11 mouse cellular contexts compared by ENCODE assay signal in the genomic region with DNA sequence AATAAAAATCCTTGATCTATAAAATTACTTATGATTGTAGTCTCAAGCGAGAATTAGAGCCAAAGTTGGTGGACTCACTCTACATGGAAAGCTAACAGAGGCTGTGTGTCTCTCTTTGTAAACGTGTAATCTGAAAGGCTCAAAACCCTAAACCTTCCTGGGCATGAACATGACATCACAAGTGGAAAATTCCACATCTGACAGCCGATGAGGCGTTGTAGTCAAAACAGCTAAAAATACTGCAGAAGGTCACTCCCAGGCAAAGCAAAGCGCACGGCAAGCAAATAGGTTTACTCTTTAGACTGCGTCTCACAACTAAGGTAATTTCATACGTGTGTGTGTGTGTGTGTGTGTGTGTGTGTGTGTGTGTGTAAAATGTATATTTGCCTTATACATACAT. TPM values are rescaled to one million over a fixed set of nuclear protein-coding genes. Genes with fewer than 3 reads are reported as not detected.
DNase-seq lines count a peak whose midpoint lies in the region; ATAC-seq and TF ChIP-seq lines count a peak whose summit lies in the region.
"Had no signal": no experiment of that assay in that cellular context is flagged by ENCODE, and none has a peak within 500 bp of the region (broad histone marks: within the 10 kb centered on the region; RNA-seq: fewer than 3 reads in every experiment).

No protein-coding gene starts in this region.

- H3K4me1 ChIP-seq in cerebellum, adult 2 months (ENCODE audit: control insufficient read depth, insufficient read depth, low read length), result peaks cover 7% of the 10 kb centered on the region
- peaks cover 4% of the 10 kb centered on the region; the same call in 1 of the 2 replicates for H3K4me1 ChIP-seq in lung, postnatal 0 days (ENCODE audit: insufficient read depth, low read depth, low read length)

- peak; percentile 56 to 74 for DNase-seq in cerebellum, adult 2 months
- DNase-seq in cerebellum, postnatal 25 days, result no peak
- peak; percentile 41 for DNase-seq in lung, postnatal 0 days (ENCODE audit: low spot score)
- DNase-seq in lung, adult 18-20 months, result no peak
- DNase-seq in brain, adult 2 months (ENCODE audit: low read depth, low spot score), result peak; percentile 82
- DNase-seq in induced T-regulatory cell, adult 2 months (ENCODE audit: low read depth), result peak; percentile 60
- DNase-seq in left cerebral cortex, adult 9 months (ENCODE audit: low spot score in 2 of 2), result no peak
- no peak for DNase-seq in left cerebral cortex, adult 18-20 months (ENCODE audit: low spot score in 2 of 2)
- DNase-seq: thymus, adult 2 months had no signal

- no peaks in the 10 kb centered on the region; the same call in 1 of the 2 replicates for H3K36me3 ChIP-seq in lung, postnatal 0 days (ENCODE audit: insufficient read depth, low read length)

- H3K9ac ChIP-seq in lung, postnatal 0 days (replicated peaks; ENCODE audit: low read depth), result no peak overlapping the region
- H3K9ac ChIP-seq: limb, embryonic 15.5 days had no signal

- no peaks in the 10 kb centered on the region for H3K9me3 ChIP-seq in lung, postnatal 0 days (ENCODE audit: low read length)
- H3K9me3 ChIP-seq: limb, embryonic 15.5 days had no signal

- TF ChIP-seq EP300 in lung, postnatal 0 days (IDR thresholded peaks at IDR 0.05), result no peak

- ATAC-seq in lung, postnatal 0 days, result no peak

- TF ChIP-seq POLR2A in cerebellum, adult 2 months (IDR thresholded peaks at IDR 0.05; ENCODE audit: borderline replicate concordance, insufficient read depth, low read length), result peak; percentile 19; the same call in 1 of the 2 replicates

- H3K27ac ChIP-seq in cerebellum, adult 2 months (ENCODE audit: insufficient read depth, low read length), result no peak overlapping the region
- H3K27ac ChIP-seq in lung, postnatal 0 days (ENCODE audit: low read length), result no peak overlapping the region
- H3K27ac ChIP-seq: layer of hippocampus, adult 2 months; limb, embryonic 15.5 days had no signal

- no peak overlapping the region for H3K4me2 ChIP-seq in lung, postnatal 0 days (replicated peaks; ENCODE audit: low read depth, low read length)
- H3K4me2 ChIP-seq: limb, embryonic 15.5 days had no signal

- WGBS in cerebellum, adult 2 months, result 37% methylated on average over 8 of the region's 8 CpGs
- WGBS in lung, postnatal 0 days, result 71% methylated on average over 8 of the region's 8 CpGs

- H3K4me3 ChIP-seq in cerebellum, adult 2 months (replicated peaks; ENCODE audit: insufficient read depth, low read depth, low read length), result no peak overlapping the region
- H3K4me3 ChIP-seq in lung, postnatal 0 days (ENCODE audit: low read depth, low read length), result no peak overlapping the region
- H3K4me3 ChIP-seq: layer of hippocampus, adult 2 months; limb, embryonic 15.5 days had no signal

- no peak for TF ChIP-seq CTCF in cerebellum, adult 2 months (IDR thresholded peaks at IDR 0.05; ENCODE audit: borderline replicate concordance, insufficient read depth, low read depth, low read length)
- TF ChIP-seq CTCF in lung, postnatal 0 days (IDR thresholded peaks at IDR 0.05), result no peak

- no peaks in the 10 kb centered on the region for H3K27me3 ChIP-seq in cerebellum, adult 2 months (ENCODE audit: control insufficient read depth, insufficient read depth, low read length)
- no peaks in the 10 kb centered on the region for H3K27me3 ChIP-seq in lung, postnatal 0 days (replicated peaks; ENCODE audit: insufficient read depth, low read length)
- H3K27me3 ChIP-seq: limb, embryonic 15.5 days had no signal

RNA-seq across cellular contexts. Expression of a gene that starts 3.7 kb away (rescaled TPM):
- polyA plus RNA-seq in cerebellum, adult 2 months (2012; rRNA removed), result 30.3 and 32.1 TPM in 2 replicates
- polyA plus RNA-seq in lung, postnatal 0 days (2015; fragmentation: Nextera tagmentation; extraction: Ambion mirVana), result 89.1 and 93.8 TPM in 2 replicates
- 10 to 100 TPM; 21.1 to 27.3 TPM for total RNA-seq in left cerebral cortex, adult 18-20 months (2021)

Comparison
In these comparisons a context has a peak if more than half of its experiments do, and no peak if none do; other contexts are left out.
1. DNase-seq: peak in cerebellum, adult 2 months (2 of 2), lung, postnatal 0 days (single experiment), brain, adult 2 months (single experiment) and induced T-regulatory cell, adult 2 months (single experiment); none in cerebellum, postnatal 25 days (0 of 2), lung, adult 18-20 months (0 of 2), left cerebral cortex, adult 9 months (0 of 2) and left cerebral cortex, adult 18-20 months (0 of 2).